Mouse (Mus musculus) embryonic facial prominence, embryonic 15.5 days (tissue): ENCODE data around the gene Trabd. TPM values are rescaled to one million over a fixed set of nuclear protein-coding genes. Genes with fewer than 3 reads are reported as not detected.
A peak's percentile ranks its signal among the peaks of the same experiment; 100 is the strongest.

ENCODE experiments used
- ATAC-seq: fragments of 200-750 bp; cut with Nextera tagmentation; 2 replicates; pipeline ENCODE4 v1.8.0; 2017; ENCODE audit warnings: low read depth, moderate TSS enrichment; ENCODE audit not compliant: insufficient number of reproducible peaks, low FRiP score, low TSS enrichment
- H3K27ac ChIP-seq: fragments of 300-500 bp; sonication (generic); replicated peaks from 2 replicates; pipeline ENCODE4 v1.5.1; 2015; ENCODE audit warnings: mild to moderate bottlenecking, inconsistent platforms
- H3K27me3 ChIP-seq: fragments of 300-500 bp; sonication (generic); 2 replicates; pipeline ENCODE4 v1.6.1; 2015; ENCODE audit warnings: inconsistent platforms
- H3K36me3 ChIP-seq: fragments of 300-500 bp; sonication (generic); 2 replicates; pipeline ENCODE4 v1.6.1; 2015; ENCODE audit warnings: mild to moderate bottlenecking, inconsistent platforms
- H3K4me1 ChIP-seq: fragments of 300-500 bp; sonication (generic); 2 replicates; pipeline ENCODE4 v1.6.1; 2015; ENCODE audit warnings: inconsistent platforms
- H3K4me2 ChIP-seq: fragments of 300-500 bp; sonication (generic); replicated peaks from 2 replicates; pipeline ENCODE4 v1.6.1; 2015; ENCODE audit warnings: mild to moderate bottlenecking, inconsistent platforms
- H3K4me3 ChIP-seq: fragments of 300-500 bp; sonication (generic); replicated peaks from 2 replicates; pipeline ENCODE4 v1.5.1; 2015; ENCODE audit warnings: mild to moderate bottlenecking, inconsistent platforms
- H3K9ac ChIP-seq: fragments of 300-500 bp; sonication (generic); 2 replicates; pipeline ENCODE4 v1.6.1; 2015; ENCODE audit warnings: inconsistent platforms
- H3K9me3 ChIP-seq: fragments of 300-500 bp; sonication (generic); replicated peaks from 2 replicates; pipeline ENCODE4 v1.6.1; 2016; ENCODE audit warnings: inconsistent platforms
- WGBS: fragments of 180-500 bp; shearing (Covaris S2); methylation state at CpG from one replicate; pipeline ENCODE4 v1.1.7; 2015; 5-methylcytosine and 5-hydroxymethylcytosine counted together
- polyA plus RNA-seq: library from polyadenylated mRNA; unstranded; fragments of >200 nt; fragmentation: Nextera tagmentation; extraction: Ambion mirVana; gene quantifications from 2 replicates; pipeline ENCODE4 v1.2.1, GENCODE M21; 2015

The Trabd gene
- polyA plus RNA-seq: 53.8 and 55.6 TPM in 2 replicates

- ATAC-seq: no peak
These were observed at the start of gene Trabd for GRCm38 (mm10) chr15:89074613-89075477. Trabd (plus strand) TSS chr15:89075124.

GRCm38 (mm10) chr15:89044381-89044780 lies 30.5 kb upstream of the Trabd start:
- no peaks in the 10 kb centered on the region for H3K36me3 ChIP-seq
- H3K9me3 ChIP-seq: no peaks in the 10 kb centered on the region
- no peak for ATAC-seq
- 74% methylated on average over 5 of the region's 5 CpGs for WGBS
- H3K4me2 ChIP-seq: no peak overlapping the region
- H3K27me3 ChIP-seq: no peaks in the 10 kb centered on the region
- H3K4me3 ChIP-seq: no peak overlapping the region
- no peak overlapping the region for H3K27ac ChIP-seq
- H3K9ac ChIP-seq: no peak overlapping the region
- H3K4me1 ChIP-seq: no peaks in the 10 kb centered on the region

More at GRCm38 (mm10) chr15:89074613-89075477, at the start of gene Trabd:
- Histone ChIP-seq H3K4me1 (peaks cover 40% of the 10 kb centered on the region), H3K27ac (peak within 1 kb of the TSS; percentile 88), H3K36me3 (no peaks in the 10 kb centered on the region), H3K9ac (peak within 1 kb of the TSS; percentile 93), H3K4me3 (peak within 1 kb of the TSS; percentile 78), H3K27me3 (peaks cover 2% of the 10 kb centered on the region; the same call in 1 of the 2 replicates), H3K4me2 (peak within 1 kb of the TSS; percentile 89), H3K9me3 (no peaks in the 10 kb centered on the region)
- WGBS: 22% methylated on average over 11 of the region's 11 CpGs

- H3K9ac ChIP-seq: no peak overlapping the region
- no peak overlapping the region for H3K4me3 ChIP-seq
- H3K27me3 ChIP-seq: no peaks in the 10 kb centered on the region
- H3K9me3 ChIP-seq: no peaks in the 10 kb centered on the region
- no peaks in the 10 kb centered on the region for H3K36me3 ChIP-seq
- no peak overlapping the region for H3K27ac ChIP-seq
- H3K4me2 ChIP-seq: no peak overlapping the region
- H3K4me1 ChIP-seq: no peaks in the 10 kb centered on the region
- 62% methylated on average over 4 of the region's 4 CpGs for WGBS
- no peak for ATAC-seq
These were observed 28.6 kb upstream of the Trabd start for GRCm38 (mm10) chr15:89046356-89046755.

- no peak overlapping the region for H3K4me2 ChIP-seq
- WGBS: 87% methylated on average over 7 of the region's 7 CpGs
- no peak for ATAC-seq
These were observed 20.3 kb upstream of the Trabd start for GRCm38 (mm10) chr15:89054666-89055065.

GRCm38 (mm10) chr15:89058736-89059135 lies 16.2 kb upstream of the Trabd start:
- H3K27me3 ChIP-seq: peaks cover 47% of the 10 kb centered on the region
- ATAC-seq: no peak
- 25% methylated on average over 6 of the region's 6 CpGs for WGBS
- H3K9ac ChIP-seq: no peak overlapping the region
- H3K4me3 ChIP-seq: peak overlapping the region; percentile 58
- no peaks in the 10 kb centered on the region for H3K36me3 ChIP-seq
- H3K9me3 ChIP-seq: no peaks in the 10 kb centered on the region
- H3K27ac ChIP-seq: no peak overlapping the region
- H3K4me2 ChIP-seq: no peak overlapping the region
- peaks cover 9% of the 10 kb centered on the region; the same call in 1 of the 2 replicates for H3K4me1 ChIP-seq

More at GRCm38 (mm10) chr15:89054666-89055065, 20.3 kb upstream of the Trabd start:
- Histone ChIP-seq H3K9ac (no peak overlapping the region), H3K4me1 (0 out of 2 replicates have a peak, but pooled peaks cover 4% of the 10 kb centered on the region), H3K4me3 (no peak overlapping the region), H3K27ac (no peak overlapping the region), H3K9me3 (no peaks in the 10 kb centered on the region), H3K36me3 (no peaks in the 10 kb centered on the region), H3K27me3 (peaks cover 28% of the 10 kb centered on the region)

- H3K36me3 ChIP-seq: no peaks in the 10 kb centered on the region
- H3K9me3 ChIP-seq: no peaks in the 10 kb centered on the region
- peak within 1 kb of the TSS; percentile 58 for H3K4me3 ChIP-seq
- H3K27ac ChIP-seq: no peak within 1 kb of the TSS
- peaks cover 54% of the 10 kb centered on the region for H3K27me3 ChIP-seq
- H3K4me1 ChIP-seq: peaks cover 9% of the 10 kb centered on the region; the same call in 1 of the 2 replicates
- peak within 1 kb of the TSS; percentile 33 for H3K9ac ChIP-seq
- H3K4me2 ChIP-seq: peak within 1 kb of the TSS; percentile 89
- WGBS: under 1% methylated on average over 49 of the region's 57 CpGs
- no peak for ATAC-seq
These were observed 15.6 kb upstream of the Trabd start, which contains the start of gene Panx2 for GRCm38 (mm10) chr15:89059161-89059931. Panx2 (plus strand) TSS chr15:89059734.

- Histone ChIP-seq H3K4me3 (peak overlapping the region; percentile 58), H3K9ac (peak overlapping the region; percentile 33), H3K4me2 (peak overlapping the region; percentile 89), H3K9me3 (no peaks in the 10 kb centered on the region), H3K4me1 (peaks cover 9% of the 10 kb centered on the region; the same call in 1 of the 2 replicates), H3K36me3 (no peaks in the 10 kb centered on the region), H3K27me3 (peaks cover 50% of the 10 kb centered on the region), H3K27ac (no peak overlapping the region)
- ATAC-seq: no peak
- 2% methylated on average over 45 of the region's 48 CpGs for WGBS
These were observed 14.8 kb upstream of the Trabd start for GRCm38 (mm10) chr15:89060032-89060681.

GRCm38 (mm10) chr15:89060811-89061460 lies 14.0 kb upstream of the Trabd start:
- no peak overlapping the region for H3K27ac ChIP-seq
- no peak overlapping the region; the same call in 1 of the 2 replicates for H3K4me2 ChIP-seq
- H3K9ac ChIP-seq: no peak overlapping the region
- H3K27me3 ChIP-seq: peaks cover 55% of the 10 kb centered on the region
- no peaks in the 10 kb centered on the region for H3K36me3 ChIP-seq
- 84% methylated on average over 12 of the region's 12 CpGs for WGBS
- no peaks in the 10 kb centered on the region for H3K9me3 ChIP-seq
- no peak for ATAC-seq
- H3K4me1 ChIP-seq: peaks cover 9% of the 10 kb centered on the region; the same call in 1 of the 2 replicates
- no peak overlapping the region for H3K4me3 ChIP-seq

- no peak for ATAC-seq
- peaks cover 62% of the 10 kb centered on the region for H3K27me3 ChIP-seq
- whole genome bisulfite sequencing: 83% methylated on average over 6 of the region's 6 CpGs
These were observed 13.0 kb upstream of the Trabd start for GRCm38 (mm10) chr15:89061761-89062517.

GRCm38 (mm10) chr15:89062518-89062910 lies 12.4 kb upstream of the Trabd start:
- no peak for ATAC-seq
- no peaks in the 10 kb centered on the region for H3K9me3 ChIP-seq
- H3K9ac ChIP-seq: no peak overlapping the region
- no peak overlapping the region for H3K4me3 ChIP-seq
- WGBS: 82% methylated on average over 5 of the region's 5 CpGs
- no peaks in the 10 kb centered on the region for H3K36me3 ChIP-seq
- peaks cover 10% of the 10 kb centered on the region for H3K4me1 ChIP-seq
- no peak overlapping the region for H3K4me2 ChIP-seq
- no peak overlapping the region for H3K27ac ChIP-seq
- H3K27me3 ChIP-seq: peaks cover 65% of the 10 kb centered on the region

More at GRCm38 (mm10) chr15:89061761-89062517, 13.0 kb upstream of the Trabd start:
- no peak overlapping the region for H3K4me2 ChIP-seq
- no peak overlapping the region for H3K4me3 ChIP-seq
- no peaks in the 10 kb centered on the region for H3K9me3 ChIP-seq
- H3K36me3 ChIP-seq: no peaks in the 10 kb centered on the region
- no peak overlapping the region for H3K9ac ChIP-seq
- no peak overlapping the region for H3K27ac ChIP-seq
- peaks cover 9% of the 10 kb centered on the region; the same call in 1 of the 2 replicates for H3K4me1 ChIP-seq
